Mouse (Mus musculus): ENCODE results near the gene Sf3b5. TPM values are rescaled to one million over a fixed set of nuclear protein-coding genes. Genes with fewer than 3 reads are reported as not detected.

The Sf3b5 gene
- total and polyA plus RNA-seq, 3 experiments: 41.9 to 51.3 (median 49.1) TPM

- Histone ChIP-seq H3K4me2 (ENCODE audit: insufficient read depth, low read depth, poor library complexity, severe bottlenecking) (peak overlapping the region; percentile 41; the same call in 1 of the 2 replicates), H3K36me3 (replicated peaks in 1 of 2; ENCODE audit: control insufficient read depth in 1 of 2, insufficient read depth in 1 of 2, low read length in 1 of 2) (peaks cover 26 to 60% of the 10 kb centered on the region in 2 experiments)
- no peak for TF ChIP-seq ZKSCAN1 (IDR thresholded peaks at IDR 0.05; ENCODE audit: borderline replicate concordance, low read depth, low read length)
- no peak for TF ChIP-seq ETS1 (conservative IDR thresholded peaks at IDR 0.05; ENCODE audit: low read depth, low read length)
- no peak for TF ChIP-seq SIN3A (IDR thresholded peaks at IDR 0.05; ENCODE audit: low read length)
- no peak for TF ChIP-seq RAD21 (IDR thresholded peaks at IDR 0.05; ENCODE audit: low read depth, low read length)
- TF ChIP-seq POLR2A (IDR thresholded peaks at IDR 0.05; ENCODE audit: low read depth, low read length): no peak
- no peak for TF ChIP-seq RCOR1 (conservative IDR thresholded peaks at IDR 0.05; ENCODE audit: low read depth, low read length)
- TF ChIP-seq SMC3 (IDR thresholded peaks at IDR 0.05; ENCODE audit: low read depth, low read length): no peak
- TF ChIP-seq EP300 (IDR thresholded peaks at IDR 0.05; ENCODE audit: low read length): no peak
- TF ChIP-seq MAX (IDR thresholded peaks at IDR 0.05; ENCODE audit: low read length): no peak
- no peak for TF ChIP-seq ZNF384 (IDR thresholded peaks at IDR 0.05; ENCODE audit: low read depth, low read length)
- TF ChIP-seq JUND (conservative IDR thresholded peaks at IDR 0.05; ENCODE audit: low read depth, low read length): no peak
- no peak for TF ChIP-seq PAX5 (IDR thresholded peaks at IDR 0.05; ENCODE audit: low read length)
- TF ChIP-seq KAT2A (IDR thresholded peaks at IDR 0.05; ENCODE audit: insufficient replicate concordance, low read length): no peak
- TF ChIP-seq MXI1 (IDR thresholded peaks at IDR 0.05; ENCODE audit: low read depth, low read length): no peak
- TF ChIP-seq ZMIZ1 (IDR thresholded peaks at IDR 0.05; ENCODE audit: low read depth, low read length): no peak
- TF ChIP-seq IRF4 (IDR thresholded peaks at IDR 0.05; ENCODE audit: low read depth, low read length): no peak
- no peak for TF ChIP-seq CHD2 (IDR thresholded peaks at IDR 0.05; ENCODE audit: low read length)
- no peak for TF ChIP-seq MAZ (IDR thresholded peaks at IDR 0.05; ENCODE audit: low read depth, low read length)
- TF ChIP-seq ELF1 (IDR thresholded peaks at IDR 0.05; ENCODE audit: low read depth, low read length): no peak
These were observed 47.9 kb upstream of the Sf3b5 start for GRCm38 (mm10) chr10:12957271-12957670.

GRCm38 (mm10) chr10:12961546-12961945 is 43.6 kb upstream of the Sf3b5 start:
- peaks cover 25 to 61% of the 10 kb centered on the region in 2 experiments for H3K4me1 ChIP-seq (ENCODE audit: control insufficient read depth in 1 of 2, insufficient read depth in 2 of 2)
- dilution Hi-C loops (cut with MboI; ENCODE audit: extremely low pct_ligation_motif_present, extremely low pct_unique_long_range_greater_than_20kb, low sequenced_read_pairs): no loop called here
- H3K36me3 ChIP-seq (replicated peaks in 1 of 2; ENCODE audit: control insufficient read depth in 1 of 2, insufficient read depth in 1 of 2, low read length in 1 of 2): peaks cover 23 to 46% of the 10 kb centered on the region in 2 experiments
- peaks cover 12% of the 10 kb centered on the region for H3K9me3 ChIP-seq (replicated peaks; ENCODE audit: low read length)
- H3K27me3 ChIP-seq (replicated peaks): no peaks in the 10 kb centered on the region
- peaks cover 54% of the 10 kb centered on the region for H3K79me2 ChIP-seq (replicated peaks; ENCODE audit: control insufficient read depth, extremely low read depth, insufficient read depth, poor library complexity, severe bottlenecking)
- no peak overlapping the region for H3K27ac ChIP-seq (ENCODE audit: insufficient read depth, low read depth)
- H3K4me3 ChIP-seq (replicated peaks in 1 of 3; ENCODE audit: low read depth in 2 of 3, low read length in 2 of 3, poor library complexity in 1 of 3): no peak overlapping the region
- H3K4me2 ChIP-seq (ENCODE audit: insufficient read depth, low read depth, poor library complexity, severe bottlenecking): no peak overlapping the region
- H3K9ac ChIP-seq (ENCODE audit: insufficient read depth, low read depth): no peak overlapping the region
- TF ChIP-seq MXI1 (IDR thresholded peaks at IDR 0.05; ENCODE audit: low read depth, low read length) (no peak), MEF2A (IDR thresholded peaks at IDR 0.05; ENCODE audit: borderline replicate concordance, low read depth, low read length) (no peak), HCFC1 (IDR thresholded peaks at IDR 0.05; ENCODE audit: low read depth, low read length) (no peak)
- DNase-seq (ENCODE audit: extremely low read depth): no peak
- in situ Hi-C loops (cut with MboI; ENCODE audit: low pct_ligation_motif_present, low pct_unique_long_range_greater_than_20kb, low sequenced_read_pairs): no loop called here

More at GRCm38 (mm10) chr10:12957271-12957670, 47.9 kb upstream of the Sf3b5 start:
- Histone ChIP-seq H3K9ac (ENCODE audit: insufficient read depth, low read depth) (no peak overlapping the region), H3K9me3 (replicated peaks; ENCODE audit: low read length) (peaks cover 12% of the 10 kb centered on the region), H3K79me2 (replicated peaks; ENCODE audit: control insufficient read depth, extremely low read depth, insufficient read depth, poor library complexity, severe bottlenecking) (peaks cover 69% of the 10 kb centered on the region), H3K4me3 (replicated peaks in 1 of 3; ENCODE audit: low read depth in 2 of 3, low read length in 2 of 3, poor library complexity in 1 of 3) (no peak overlapping the region), H3K27me3 (replicated peaks) (no peaks in the 10 kb centered on the region), H3K4me1 (ENCODE audit: control insufficient read depth in 1 of 2, insufficient read depth in 2 of 2) (peaks cover 20 to 56% of the 10 kb centered on the region in 2 experiments), H3K27ac (ENCODE audit: insufficient read depth, low read depth) (no peak overlapping the region)
- in situ Hi-C loops (cut with MboI; ENCODE audit: low pct_ligation_motif_present, low pct_unique_long_range_greater_than_20kb, low sequenced_read_pairs): no loop called here
- no peak for DNase-seq (ENCODE audit: extremely low read depth)
- dilution Hi-C loops (cut with MboI; ENCODE audit: extremely low pct_ligation_motif_present, extremely low pct_unique_long_range_greater_than_20kb, low sequenced_read_pairs): no loop called here

All from CH12.LX (cell line).